Mouse (Mus musculus): ENCODE data around the gene Psd4.

Psd4 gene

GRCm38 (mm10) chr2:24367030-24367894, at the start of gene Psd4:
Gene Psd4, plus strand, starts transcription at chr2:24367580.
- peak; percentile 32 to 52 for DNase-seq (ENCODE audit: low read depth in 2 of 2, low spot score in 2 of 2)

- no peak for DNase-seq (ENCODE audit: low read depth in 2 of 2, low spot score in 2 of 2)
Observed at GRCm38 (mm10) chr2:24317919-24318598, 49.3 kb upstream of the Psd4 start.

DNA sequence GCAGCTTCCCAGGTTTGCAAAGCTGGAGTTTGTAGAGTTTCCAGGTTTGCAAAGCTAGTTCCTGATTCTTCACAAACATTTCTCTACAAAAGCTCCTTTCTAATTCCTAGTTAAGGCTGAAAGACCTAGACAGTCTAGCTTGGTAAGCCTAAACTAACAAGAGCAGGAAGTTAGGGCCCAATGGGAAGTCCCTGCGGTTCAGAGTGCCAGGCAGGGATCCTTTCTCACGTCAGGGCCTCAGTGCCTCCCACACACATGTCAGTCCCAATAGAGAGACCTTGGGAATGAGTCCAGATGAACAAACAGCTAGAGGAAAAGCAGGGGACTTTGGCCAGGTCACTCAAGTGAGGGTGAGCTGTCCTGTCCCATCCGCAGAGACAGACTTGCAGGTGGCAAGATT, 32.0 kb upstream of the Psd4 start:
- DNase-seq (ENCODE audit: low read depth in 2 of 2, low spot score in 2 of 2) = no peak

GRCm38 (mm10) chr2:24336545-24336944, 30.8 kb upstream of the Psd4 start, which contains the start of gene Il1rn:
Gene Il1rn, plus strand, starts transcription at chr2:24336853.
- no peak for DNase-seq (ENCODE audit: low read depth in 2 of 2, low spot score in 2 of 2)

DNA sequence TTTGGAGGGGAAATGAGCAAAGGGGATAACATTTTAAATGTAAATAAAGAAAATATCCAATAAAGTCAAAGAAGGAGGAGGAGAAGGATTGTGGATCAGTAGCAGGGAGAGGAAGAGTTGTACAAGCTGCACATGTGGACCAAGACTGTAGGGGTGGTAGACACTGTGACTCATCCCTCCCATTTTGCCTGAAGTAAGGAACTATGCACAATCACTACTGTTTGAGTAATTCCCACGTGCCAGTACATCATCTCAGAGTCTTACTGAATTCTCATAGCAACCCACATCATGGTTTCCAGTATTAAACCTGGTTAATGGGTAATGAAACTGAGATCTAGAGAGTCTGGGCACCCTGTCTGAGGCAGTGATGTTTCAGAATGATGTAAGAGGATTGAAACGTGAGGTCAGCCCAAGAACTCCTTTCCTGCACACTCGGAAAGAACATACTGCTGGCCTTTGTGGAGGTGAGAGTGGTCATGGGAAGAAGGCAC, 25.9 kb upstream of the Psd4 start:
- DNase-seq (ENCODE audit: low read depth in 2 of 2, low spot score in 2 of 2) = no peak

- DNase-seq (ENCODE audit: low read depth in 2 of 2, low spot score in 2 of 2) = no peak
Observed at GRCm38 (mm10) chr2:24344619-24345018, 22.8 kb upstream of the Psd4 start.

GRCm38 (mm10) chr2:24345056-24345455, 22.3 kb upstream of the Psd4 start:
- no peak for DNase-seq (ENCODE audit: low read depth in 2 of 2, low spot score in 2 of 2)

DNA sequence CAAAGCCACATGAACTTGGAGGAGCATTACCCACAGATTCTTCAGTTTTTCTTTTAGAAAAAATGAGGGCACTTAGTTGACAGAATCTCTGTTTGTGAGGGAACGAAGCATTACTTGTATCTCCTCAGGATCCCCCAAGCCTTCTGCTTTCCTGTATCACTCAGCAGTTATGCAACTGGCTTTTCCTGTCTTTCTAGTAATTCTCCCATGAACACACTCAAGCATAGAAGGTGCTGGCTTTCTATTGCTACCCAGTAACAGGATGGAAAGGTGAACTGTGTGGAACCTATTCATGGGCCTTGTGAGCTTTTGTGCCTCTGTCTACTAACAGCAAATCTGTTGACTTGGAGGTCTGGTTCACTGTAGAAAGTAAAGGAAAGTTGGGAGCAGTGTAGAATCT, 19.5 kb upstream of the Psd4 start:
- DNase-seq (ENCODE audit: low read depth in 2 of 2, low spot score in 2 of 2) = no peak

GRCm38 (mm10) chr2:24351159-24351558, 16.2 kb upstream of the Psd4 start:
- DNase-seq (ENCODE audit: low read depth in 2 of 2, low spot score in 2 of 2) = no peak

DNA sequence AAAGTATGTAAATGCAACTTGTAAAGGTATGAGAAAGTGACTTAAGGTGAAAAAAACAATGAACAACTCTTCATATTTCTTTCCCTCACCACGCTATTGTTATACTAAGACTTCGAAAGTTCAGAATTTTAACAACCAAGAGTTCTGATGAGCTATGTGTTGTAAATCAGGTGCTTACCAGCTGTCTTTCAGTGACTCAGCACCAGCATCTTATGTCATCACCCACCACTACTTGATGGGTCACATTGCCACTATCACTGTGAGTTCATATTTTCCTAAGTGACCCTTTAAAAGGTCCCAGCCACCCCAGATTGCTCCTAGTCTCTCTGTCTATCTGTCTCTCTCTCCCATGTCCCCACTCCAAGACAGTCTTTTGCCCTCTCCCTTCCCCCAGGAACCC, 14.3 kb upstream of the Psd4 start:
- no peak for DNase-seq (ENCODE audit: low read depth in 2 of 2, low spot score in 2 of 2)

GRCm38 (mm10) chr2:24357642-24358041, 9.7 kb upstream of the Psd4 start:
- DNase-seq (ENCODE audit: low read depth in 2 of 2, low spot score in 2 of 2) = peak; percentile 58 to 65

DNA sequence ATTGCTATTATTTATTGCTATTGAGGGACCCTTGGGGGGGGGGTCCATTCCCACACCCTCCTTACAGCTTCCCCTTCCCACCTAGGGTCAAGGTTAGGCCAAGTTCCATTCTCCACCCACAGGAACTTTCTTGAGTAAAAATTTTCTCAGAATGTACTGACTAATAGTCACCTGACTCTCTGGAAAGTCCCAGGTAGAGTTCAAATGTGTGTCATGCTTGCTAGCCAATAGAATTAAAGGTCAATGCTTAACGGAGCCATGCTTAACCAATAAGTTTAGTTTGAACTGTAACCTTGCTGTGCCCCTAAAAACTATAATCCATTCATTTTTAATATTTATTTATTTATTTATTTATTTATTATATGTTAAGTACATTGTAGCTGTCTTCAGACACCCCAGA, 8.0 kb upstream of the Psd4 start:
- DNase-seq (ENCODE audit: low read depth in 2 of 2, low spot score in 2 of 2) = no peak

- no peak for DNase-seq (ENCODE audit: low read depth in 2 of 2, low spot score in 2 of 2)
Observed at GRCm38 (mm10) chr2:24363818-24364217, 3.6 kb upstream of the Psd4 start.

- peak; percentile 17 to 38 for DNase-seq (ENCODE audit: low read depth in 2 of 2, low spot score in 2 of 2)
Observed at GRCm38 (mm10) chr2:24366214-24366975, 985 bp upstream of the Psd4 start.

GRCm38 (mm10) chr2:24367895-24368261, 498 bp downstream of the Psd4 start:
- no peak for DNase-seq (ENCODE audit: low read depth in 2 of 2, low spot score in 2 of 2)

DNA sequence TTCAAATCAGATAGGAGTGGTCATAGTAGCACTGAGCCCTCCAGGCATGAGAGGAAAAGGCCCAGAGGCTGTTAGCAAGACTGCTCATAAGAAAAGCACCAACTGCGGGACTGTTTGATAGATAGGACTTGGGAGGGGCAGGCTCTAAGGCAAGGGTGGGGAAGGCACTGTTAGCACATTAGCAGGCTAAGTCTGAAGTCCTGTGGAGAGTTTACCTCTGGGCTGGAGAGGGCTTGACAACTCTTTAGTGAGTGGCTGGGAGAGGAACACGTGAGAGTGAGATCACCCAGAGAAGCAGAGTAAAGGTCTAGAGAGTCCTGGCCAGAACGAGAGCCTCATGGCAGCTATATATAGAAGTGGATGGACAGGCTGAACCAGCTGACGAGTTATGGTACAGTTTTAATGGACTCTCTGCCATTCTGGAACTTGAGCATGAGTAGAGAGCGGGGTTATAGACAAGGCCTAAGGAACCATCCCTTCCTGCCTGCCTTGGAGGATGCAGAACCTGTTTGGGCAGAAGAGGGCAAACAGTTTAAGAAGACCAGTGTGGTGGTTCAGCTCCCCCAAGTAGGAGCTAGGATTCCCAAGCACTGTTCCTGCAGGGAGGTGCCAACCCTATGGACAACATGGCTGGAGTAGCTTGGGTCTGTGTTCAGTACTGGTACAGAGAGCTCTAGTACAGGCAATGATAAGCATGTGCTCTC, 11.5 kb downstream of the Psd4 start:
- no peak for DNase-seq (ENCODE audit: low read depth in 2 of 2, low spot score in 2 of 2)

GRCm38 (mm10) chr2:24382456-24383230, 15.3 kb downstream of the Psd4 start:
- no peak for DNase-seq (ENCODE audit: low read depth in 2 of 2, low spot score in 2 of 2)

DNA sequence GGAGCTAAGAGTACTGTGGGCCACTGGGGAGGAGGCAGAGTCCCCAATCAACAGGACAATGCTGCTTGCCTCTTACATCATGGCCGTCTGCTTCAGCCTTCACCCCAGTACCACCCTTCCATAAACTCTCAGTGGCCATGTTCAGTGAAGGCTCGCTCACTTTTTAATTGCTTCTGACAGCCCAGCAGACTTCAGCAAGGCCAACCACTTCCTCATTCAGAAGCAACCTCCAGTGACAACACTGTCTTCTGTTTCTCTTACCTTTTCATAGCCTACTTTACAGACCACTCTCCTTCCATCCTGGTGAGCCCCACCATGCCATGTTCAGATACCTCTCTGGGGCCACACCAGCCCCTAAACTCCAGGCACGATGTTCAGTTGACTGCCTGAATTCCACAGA, 16.3 kb downstream of the Psd4 start:
- DNase-seq (ENCODE audit: low read depth in 2 of 2, low spot score in 2 of 2) = no peak

- DNase-seq (ENCODE audit: low read depth in 2 of 2, low spot score in 2 of 2) = no peak
Observed at GRCm38 (mm10) chr2:24384393-24384792, 17.0 kb downstream of the Psd4 start.

Data from CD8-positive naive resting alpha-beta T cell, adult 2 months (primary cell).